Mouse (Mus musculus) midbrain, embryonic 16.5 days (tissue): ENCODE results near the gene Fbxo7. TPM values are rescaled to one million over a fixed set of nuclear protein-coding genes. Genes with fewer than 3 reads are reported as not detected.

Source experiments
- ATAC-seq: fragments of 200-750 bp; cut with Nextera tagmentation; 2 replicates; pipeline ENCODE4 v1.8.0; 2017; ENCODE audit warnings: moderate TSS enrichment
- H3K27ac ChIP-seq: fragments of 300-500 bp; sonication (generic); 2 replicates; pipeline ENCODE4 v1.5.1; 2014; ENCODE audit warnings: mild to moderate bottlenecking, low read length, mixed read lengths
- H3K27me3 ChIP-seq: fragments of 300-500 bp; sonication (generic); 2 replicates; pipeline ENCODE4 v1.6.1; 2014; ENCODE audit warnings: low read depth, low read length, mixed read lengths; ENCODE audit not compliant: control insufficient read depth, insufficient read depth
- H3K36me3 ChIP-seq: fragments of 300-500 bp; sonication (generic); 2 replicates; pipeline ENCODE4 v1.6.1; 2014; ENCODE audit warnings: mild to moderate bottlenecking, low read length, moderate library complexity, mixed read lengths; ENCODE audit not compliant: control insufficient read depth, insufficient read depth
- H3K4me1 ChIP-seq: fragments of 300-500 bp; sonication (generic); 2 replicates; pipeline ENCODE4 v1.6.1; 2014; ENCODE audit warnings: mild to moderate bottlenecking, low read length, mixed read lengths; ENCODE audit not compliant: control insufficient read depth, insufficient read depth
- H3K4me2 ChIP-seq: fragments of 300-500 bp; sonication (generic); 2 replicates; pipeline ENCODE4 v1.6.1; 2014; ENCODE audit warnings: mild to moderate bottlenecking, low read length, mixed read lengths
- H3K4me3 ChIP-seq: fragments of 300-500 bp; sonication (generic); 2 replicates; pipeline ENCODE4 v1.5.1; 2014; ENCODE audit warnings: low read depth, mild to moderate bottlenecking, low read length, moderate library complexity, mixed read lengths
- H3K9ac ChIP-seq: fragments of 300-500 bp; sonication (generic); 2 replicates; pipeline ENCODE4 v1.6.1; 2014; ENCODE audit warnings: low read depth, low read length, mixed read lengths
- H3K9me3 ChIP-seq: fragments of 300-500 bp; sonication (generic); replicated peaks from 2 replicates; pipeline ENCODE4 v1.6.1; 2014; ENCODE audit warnings: mild to moderate bottlenecking, low read length, mixed read lengths; ENCODE audit not compliant: control insufficient read depth, poor library complexity, severe bottlenecking
- WGBS: fragments of 180-500 bp; shearing (Covaris S2); extraction: QIAGEN DNeasy Blood & Tissue Kit; methylation state at CpG from one replicate; pipeline ENCODE4 v1.1.7; 2014; 5-methylcytosine and 5-hydroxymethylcytosine counted together
- polyA plus RNA-seq: library from polyadenylated mRNA; unstranded; fragments of >200 nt; fragmentation: Nextera tagmentation; extraction: Ambion mirVana; gene quantifications from 2 replicates; pipeline ENCODE4 v1.2.1, GENCODE M21; 2015

Fbxo7 gene
- polyA plus RNA-seq, 1 experiment from 2014 or later = 21.6 TPM

GRCm38 (mm10) chr10:86066651-86067050, 44.9 kb downstream of the Fbxo7 start:
- H3K4me1 ChIP-seq = 0 out of 2 replicates have a peak, but pooled peaks cover 2% of the 10 kb centered on the region
- H3K9me3 ChIP-seq = no peaks in the 10 kb centered on the region
- no peak overlapping the region for H3K9ac ChIP-seq
- peaks cover 12% of the 10 kb centered on the region; the same call in 1 of the 2 replicates for H3K36me3 ChIP-seq
- H3K27me3 ChIP-seq = no peaks in the 10 kb centered on the region
- ATAC-seq = no peak
- H3K4me2 ChIP-seq = no peak overlapping the region
- 74% methylated on average over 5 of the region's 5 CpGs for WGBS
- H3K27ac ChIP-seq = no peak overlapping the region
- no peak overlapping the region for H3K4me3 ChIP-seq

- Histone ChIP-seq H3K9ac (no peak overlapping the region), H3K4me3 (no peak overlapping the region), H3K4me1 (0 out of 2 replicates have a peak, but pooled peaks cover 2% of the 10 kb centered on the region), H3K4me2 (no peak overlapping the region), H3K9me3 (no peaks in the 10 kb centered on the region), H3K36me3 (0 out of 2 replicates have a peak, but pooled peaks cover 6% of the 10 kb centered on the region), H3K27ac (no peak overlapping the region), H3K27me3 (no peaks in the 10 kb centered on the region)
- 82% methylated on average over 10 of the region's 10 CpGs for WGBS
- no peak for ATAC-seq
Measured at GRCm38 (mm10) chr10:86067911-86068310, 46.1 kb downstream of the Fbxo7 start.

DNA sequence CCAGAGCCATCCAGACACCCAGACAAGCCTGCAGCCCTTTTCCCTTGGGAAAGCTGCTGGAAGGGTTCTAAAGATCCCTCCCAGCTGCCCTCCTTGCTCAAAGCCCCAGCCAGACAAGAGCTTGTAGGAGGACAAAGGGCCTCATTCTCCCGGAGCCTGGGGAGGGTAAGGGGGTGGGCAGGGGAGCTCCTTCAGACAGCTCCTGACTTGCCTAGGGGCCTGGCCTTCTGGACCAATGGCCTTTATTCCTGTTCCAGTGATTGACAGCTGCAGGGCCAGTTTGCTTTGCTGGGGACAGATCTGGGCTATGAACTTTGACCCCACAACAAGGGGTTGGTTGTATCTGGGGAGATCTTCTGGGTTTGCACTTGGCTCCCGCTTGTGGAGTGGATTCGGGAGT, 47.6 kb downstream of the Fbxo7 start:
- Histone ChIP-seq H3K9ac (0 out of 2 replicates have a peak overlapping the region, but pooled peaks have one; percentile 11), H3K4me3 (no peak overlapping the region), H3K27me3 (no peaks in the 10 kb centered on the region), H3K4me1 (0 out of 2 replicates have a peak, but pooled peaks cover 2% of the 10 kb centered on the region), H3K27ac (peak overlapping the region; percentile 1; the same call in 1 of the 2 replicates), H3K9me3 (no peaks in the 10 kb centered on the region), H3K4me2 (no peak overlapping the region), H3K36me3 (0 out of 2 replicates have a peak, but pooled peaks cover 3% of the 10 kb centered on the region)
- WGBS = 10% methylated on average over 3 of the region's 3 CpGs
- ATAC-seq = peak; percentile 36; the same call in 1 of the 2 replicates

DNA sequence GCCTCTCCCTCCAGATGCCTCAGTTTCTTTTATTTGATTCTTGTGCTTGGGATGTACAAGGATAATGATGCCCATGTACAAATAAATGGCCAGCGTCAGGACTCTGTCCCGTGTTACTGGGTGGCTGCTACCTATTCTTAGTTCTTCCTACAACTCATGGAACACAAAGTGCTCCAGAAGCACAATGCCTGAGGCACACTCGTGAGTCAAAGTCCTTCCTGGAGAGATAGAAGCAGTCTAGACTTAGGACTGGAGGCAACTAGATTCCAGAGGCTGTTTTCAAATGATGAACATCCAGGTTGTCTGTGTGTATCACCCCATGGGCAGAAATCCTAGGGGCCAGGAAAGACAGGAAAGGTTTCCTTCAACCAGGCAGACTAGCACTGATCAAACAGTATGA, 49.0 kb downstream of the Fbxo7 start:
- 0 out of 2 replicates have a peak, but pooled peaks cover 3% of the 10 kb centered on the region for H3K36me3 ChIP-seq
- H3K4me3 ChIP-seq = no peak overlapping the region
- no peak overlapping the region for H3K27ac ChIP-seq
- H3K4me2 ChIP-seq = no peak overlapping the region
- 88% methylated on average over 3 of the region's 3 CpGs for WGBS
- H3K9ac ChIP-seq = no peak overlapping the region
- no peaks in the 10 kb centered on the region for H3K4me1 ChIP-seq
- no peak for ATAC-seq
- no peaks in the 10 kb centered on the region for H3K27me3 ChIP-seq
- no peaks in the 10 kb centered on the region for H3K9me3 ChIP-seq

DNA sequence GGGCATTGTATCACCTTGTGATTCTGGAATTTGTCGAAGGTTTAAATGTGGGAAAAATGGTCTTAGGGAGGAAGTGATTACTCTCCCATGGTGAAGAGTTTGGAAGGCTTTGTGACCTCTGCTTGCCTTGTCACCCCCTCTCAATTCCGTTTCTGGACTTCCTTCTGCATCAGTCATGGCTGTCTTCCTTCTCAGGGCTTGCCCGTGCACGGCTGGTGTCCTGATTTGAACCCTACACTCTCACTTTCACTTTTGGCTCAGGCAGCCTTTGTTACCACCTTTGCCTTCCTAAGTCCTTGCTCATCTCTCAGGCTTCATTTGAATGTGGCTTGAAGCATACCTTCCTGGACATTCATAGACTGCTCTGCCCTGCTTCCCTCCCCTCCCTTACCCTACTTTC, 52.4 kb downstream of the Fbxo7 start:
- WGBS = 88% methylated on average over 4 of the region's 4 CpGs
- Histone ChIP-seq H3K27ac (no peak overlapping the region), H3K9ac (no peak overlapping the region), H3K36me3 (0 out of 2 replicates have a peak, but pooled peaks cover 3% of the 10 kb centered on the region), H3K27me3 (no peaks in the 10 kb centered on the region), H3K4me1 (no peaks in the 10 kb centered on the region), H3K9me3 (no peaks in the 10 kb centered on the region), H3K4me3 (no peak overlapping the region), H3K4me2 (no peak overlapping the region)
- ATAC-seq = no peak

DNA sequence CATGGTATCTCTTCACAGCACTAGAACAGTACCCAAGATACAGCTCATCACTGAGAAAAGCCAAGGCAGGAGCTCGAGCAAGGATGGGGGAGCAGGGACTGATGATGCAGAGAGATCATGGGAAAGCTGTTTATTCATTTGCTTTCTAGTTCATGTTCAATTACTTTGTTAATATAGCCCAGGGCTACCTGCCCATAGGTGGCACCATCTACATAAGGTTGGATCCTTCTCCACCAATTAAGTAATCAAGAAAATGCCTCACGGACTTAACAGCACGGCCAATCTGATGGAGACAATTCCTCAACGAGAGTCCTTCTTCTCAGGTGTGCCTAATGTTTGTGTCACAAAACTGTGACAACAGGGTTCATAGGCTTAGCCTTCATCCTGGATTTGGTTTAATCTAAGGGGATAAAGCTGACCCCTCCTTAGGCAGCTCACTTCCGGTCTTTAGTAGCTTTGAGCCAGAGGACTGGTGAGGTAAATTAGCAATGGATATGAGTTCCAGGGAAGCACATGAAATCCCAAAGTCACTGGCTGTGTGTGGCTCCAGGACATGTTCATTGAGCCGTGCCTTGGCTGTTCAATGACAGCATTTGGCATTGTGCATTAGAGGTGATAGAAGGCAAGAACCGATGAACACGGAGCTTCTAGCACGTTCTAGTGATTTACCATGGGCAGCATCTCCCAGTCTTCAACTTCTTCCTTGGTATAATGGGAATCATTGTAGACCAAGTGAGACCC, 53.4 kb downstream of the Fbxo7 start:
- no peaks in the 10 kb centered on the region for H3K9me3 ChIP-seq
- no peak overlapping the region for H3K27ac ChIP-seq
- H3K4me2 ChIP-seq = no peak overlapping the region
- no peaks in the 10 kb centered on the region for H3K4me1 ChIP-seq
- H3K9ac ChIP-seq = no peak overlapping the region
- 0 out of 2 replicates have a peak, but pooled peaks cover 3% of the 10 kb centered on the region for H3K36me3 ChIP-seq
- H3K4me3 ChIP-seq = no peak overlapping the region
- no peak for ATAC-seq
- H3K27me3 ChIP-seq = no peaks in the 10 kb centered on the region
- WGBS = 88% methylated on average over 9 of the region's 9 CpGs

DNA sequence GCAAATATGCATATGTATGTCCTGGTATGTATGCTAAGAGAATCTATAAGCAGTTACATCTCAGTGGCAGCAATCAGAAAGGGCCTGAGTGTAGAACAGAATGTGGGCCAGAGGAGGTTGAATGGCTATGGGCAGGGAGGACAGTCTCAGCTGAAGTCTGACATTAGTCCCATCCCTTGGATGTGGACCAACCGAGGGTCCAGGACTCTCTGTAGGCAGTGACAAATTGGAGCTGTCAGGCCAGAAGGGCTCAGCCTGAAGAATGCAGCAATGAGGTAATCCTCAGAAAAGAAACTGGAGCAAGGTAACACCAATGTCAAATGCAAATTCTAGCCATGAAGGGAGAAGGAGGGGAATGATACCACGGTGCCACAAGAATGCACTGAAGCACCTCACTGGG, 55.5 kb downstream of the Fbxo7 start:
- Histone ChIP-seq H3K36me3 (0 out of 2 replicates have a peak, but pooled peaks cover 3% of the 10 kb centered on the region), H3K4me1 (no peaks in the 10 kb centered on the region), H3K9ac (no peak overlapping the region), H3K27ac (no peak overlapping the region), H3K4me2 (no peak overlapping the region), H3K27me3 (no peaks in the 10 kb centered on the region), H3K9me3 (no peaks in the 10 kb centered on the region), H3K4me3 (no peak overlapping the region)
- WGBS = 80% methylated on average over 2 of the region's 2 CpGs
- ATAC-seq = no peak

- Histone ChIP-seq H3K4me2 (no peak overlapping the region), H3K4me3 (no peak overlapping the region), H3K9me3 (no peaks in the 10 kb centered on the region), H3K27ac (no peak overlapping the region), H3K36me3 (no peaks in the 10 kb centered on the region), H3K9ac (no peak overlapping the region), H3K27me3 (no peaks in the 10 kb centered on the region), H3K4me1 (no peaks in the 10 kb centered on the region)
- 94% methylated on average over 2 of the region's 2 CpGs for WGBS
- no peak for ATAC-seq
Measured at GRCm38 (mm10) chr10:86078761-86079160, 57.0 kb downstream of the Fbxo7 start.

GRCm38 (mm10) chr10:86079921-86080320, 58.1 kb downstream of the Fbxo7 start:
- no peak overlapping the region for H3K27ac ChIP-seq
- 0 out of 2 replicates have a peak, but pooled peaks have one; percentile 21 for ATAC-seq

More at GRCm38 (mm10) chr10:86079921-86080320, 58.1 kb downstream of the Fbxo7 start:
- WGBS = 86% methylated on average over 9 of the region's 9 CpGs
- Histone ChIP-seq H3K4me3 (no peak overlapping the region), H3K9me3 (no peaks in the 10 kb centered on the region), H3K27me3 (no peaks in the 10 kb centered on the region), H3K4me2 (no peak overlapping the region), H3K4me1 (no peaks in the 10 kb centered on the region), H3K36me3 (no peaks in the 10 kb centered on the region), H3K9ac (no peak overlapping the region)
